Mouse (Mus musculus) embryonic facial prominence, embryonic 14.5 days (tissue): ENCODE data around the gene Stag1. TPM values are rescaled to one million over a fixed set of nuclear protein-coding genes. Genes with fewer than 3 reads are reported as not detected.

Source experiments
- ATAC-seq: fragments of 200-750 bp; cut with Nextera tagmentation; 2 replicates; pipeline ENCODE4 v1.8.0; 2017; ENCODE audit warnings: low read depth, moderate number of reproducible peaks, moderate TSS enrichment
- DNase-seq: peaks from one replicate; pipeline ENCODE4 v3.0.0-alpha.2; 2015; ENCODE audit warnings: low spot score
- H3K27ac ChIP-seq: fragments of 300-500 bp; sonication (generic); replicated peaks from 2 replicates; pipeline ENCODE4 v1.5.1; 2014; ENCODE audit warnings: low read depth, mild to moderate bottlenecking, low read length, moderate library complexity
- H3K27me3 ChIP-seq: fragments of 300-500 bp; sonication (generic); replicated peaks from 2 replicates; pipeline ENCODE4 v1.6.1; 2014; ENCODE audit warnings: low read length; ENCODE audit not compliant: control insufficient read depth, insufficient read depth
- H3K36me3 ChIP-seq: fragments of 300-500 bp; sonication (generic); 2 replicates; pipeline ENCODE4 v1.6.1; 2014; ENCODE audit warnings: low read length, mixed read lengths; ENCODE audit not compliant: control insufficient read depth, insufficient read depth
- H3K4me1 ChIP-seq: fragments of 300-500 bp; sonication (generic); 2 replicates; pipeline ENCODE4 v1.6.1; 2014; ENCODE audit warnings: antibody characterized with exemption, low read length; ENCODE audit not compliant: control insufficient read depth, insufficient read depth
- H3K4me2 ChIP-seq: fragments of 300-500 bp; sonication (generic); 2 replicates; pipeline ENCODE4 v1.6.1; 2014; ENCODE audit warnings: low read depth, mild to moderate bottlenecking, low read length, moderate library complexity, mixed read lengths
- H3K4me3 ChIP-seq: fragments of 300-500 bp; sonication (generic); 2 replicates; pipeline ENCODE4 v1.5.1; 2014; ENCODE audit warnings: low read depth, mild to moderate bottlenecking, low read length
- H3K9ac ChIP-seq: fragments of 300-500 bp; sonication (generic); 2 replicates; pipeline ENCODE4 v1.6.1; 2014; ENCODE audit warnings: low read depth, mild to moderate bottlenecking, low read length, moderate library complexity, mixed read lengths
- H3K9me3 ChIP-seq: fragments of 300-500 bp; sonication (generic); 2 replicates; pipeline ENCODE4 v1.6.1; 2016; ENCODE audit warnings: low read length; ENCODE audit not compliant: control insufficient read depth
- WGBS: fragments of 180-500 bp; shearing (Covaris S2); extraction: QIAGEN DNeasy Blood & Tissue Kit; methylation state at CpG from one replicate; pipeline ENCODE4 v1.1.7; 2014; 5-methylcytosine and 5-hydroxymethylcytosine counted together
- polyA plus RNA-seq: library from polyadenylated mRNA; unstranded; fragments of >200 nt; fragmentation: Nextera tagmentation; extraction: Ambion mirVana; gene quantifications from 2 replicates; pipeline ENCODE4 v1.2.1, GENCODE M21; 2014

Gene Stag1
- polyA plus RNA-seq, 1 experiment from 2014 or later: 40.9 TPM

DNA sequence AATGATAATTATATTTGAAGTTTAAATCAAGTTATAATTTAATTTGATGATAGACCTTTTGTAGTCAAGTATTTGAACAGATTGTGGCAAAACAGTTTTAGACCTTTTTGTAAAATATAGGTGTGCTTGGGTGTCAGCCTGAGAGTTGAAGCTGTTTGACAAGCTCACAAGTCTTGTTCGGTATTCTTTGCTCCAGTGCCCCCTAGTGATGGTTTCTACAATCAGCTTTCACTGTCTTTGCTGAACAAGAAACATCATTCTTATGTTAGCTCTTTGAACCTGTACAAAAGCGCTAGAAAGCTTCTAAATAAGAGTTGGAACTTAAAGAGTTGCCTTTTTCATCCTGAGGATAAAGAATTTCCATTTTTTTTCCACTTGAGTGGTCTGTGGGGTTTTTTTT, 319.5 kb downstream of the Stag1 start:
- WGBS: 55% methylated on average over 2 of the region's 2 CpGs
- DNase-seq: peak; percentile 81

DNA sequence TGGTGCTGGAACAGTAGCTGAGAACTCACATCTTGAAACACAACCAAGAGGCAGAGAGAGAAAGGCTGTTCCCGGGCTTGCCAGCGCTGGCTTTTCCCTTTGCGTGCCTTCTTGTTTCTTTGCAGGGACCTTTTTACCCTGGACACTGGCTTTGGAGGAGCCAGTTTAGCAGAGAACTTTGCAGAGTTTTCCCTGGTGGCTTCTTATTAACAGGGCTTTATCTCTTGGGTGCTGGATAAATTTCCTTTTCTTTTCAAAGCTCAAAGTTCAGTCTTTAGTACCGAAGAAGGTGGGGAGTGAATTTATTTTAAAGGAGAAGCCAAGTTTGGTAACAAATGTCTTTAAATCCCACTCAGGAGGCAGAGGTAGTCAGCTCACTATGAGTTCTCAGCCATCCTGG, 329.0 kb downstream of the Stag1 start:
- WGBS: 91% methylated on average over 4 of the region's 4 CpGs
- peaks cover 26% of the 10 kb centered on the region for H3K36me3 ChIP-seq

More for the DNA sequence above, 319.5 kb downstream of the Stag1 start:
- Histone ChIP-seq H3K9me3 (no peaks in the 10 kb centered on the region), H3K4me3 (no peak overlapping the region), H3K9ac (no peak overlapping the region), H3K27ac (no peak overlapping the region), H3K36me3 (0 out of 2 replicates have a peak, but pooled peaks cover 5% of the 10 kb centered on the region), H3K4me2 (no peak overlapping the region), H3K4me1 (no peaks in the 10 kb centered on the region), H3K27me3 (no peaks in the 10 kb centered on the region)
- no peak for ATAC-seq

DNA sequence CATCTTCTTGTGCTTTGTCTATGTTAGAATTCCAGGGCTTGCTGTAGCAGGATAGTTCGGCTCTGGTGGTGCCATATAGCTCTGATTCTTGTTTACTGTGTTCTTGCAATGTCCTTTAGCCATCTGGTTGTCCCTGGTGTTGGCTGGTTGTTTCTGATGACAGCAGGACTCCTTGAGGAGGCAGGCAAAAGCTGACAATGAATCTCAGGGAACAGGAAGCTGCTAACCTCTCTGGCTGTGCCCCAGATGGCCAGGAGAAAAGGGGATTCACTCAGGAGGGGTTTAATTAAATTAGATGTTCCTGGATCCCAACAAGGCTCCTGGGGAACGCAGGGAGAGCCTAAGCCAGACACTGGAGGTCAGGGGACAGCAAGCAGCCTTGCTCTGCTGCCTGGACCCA, 344.4 kb downstream of the Stag1 start:
- no peak overlapping the region for H3K9ac ChIP-seq
- no peak overlapping the region for H3K4me2 ChIP-seq
- peaks cover 15% of the 10 kb centered on the region for H3K36me3 ChIP-seq
- H3K27ac ChIP-seq: no peak overlapping the region
- H3K27me3 ChIP-seq: no peaks in the 10 kb centered on the region
- H3K9me3 ChIP-seq: no peaks in the 10 kb centered on the region
- WGBS: 48% methylated on average over 2 of the region's 2 CpGs
- no peaks in the 10 kb centered on the region for H3K4me1 ChIP-seq
- no peak for ATAC-seq
- no peak for DNase-seq
- H3K4me3 ChIP-seq: no peak overlapping the region

More for the DNA sequence above, 329.0 kb downstream of the Stag1 start:
- Histone ChIP-seq H3K27me3 (no peaks in the 10 kb centered on the region), H3K4me2 (no peak overlapping the region), H3K4me1 (no peaks in the 10 kb centered on the region), H3K4me3 (no peak overlapping the region), H3K9ac (no peak overlapping the region), H3K9me3 (peaks cover 10% of the 10 kb centered on the region; the same call in 1 of the 2 replicates), H3K27ac (no peak overlapping the region)
- ATAC-seq (no peak), DNase-seq (no peak)

DNA sequence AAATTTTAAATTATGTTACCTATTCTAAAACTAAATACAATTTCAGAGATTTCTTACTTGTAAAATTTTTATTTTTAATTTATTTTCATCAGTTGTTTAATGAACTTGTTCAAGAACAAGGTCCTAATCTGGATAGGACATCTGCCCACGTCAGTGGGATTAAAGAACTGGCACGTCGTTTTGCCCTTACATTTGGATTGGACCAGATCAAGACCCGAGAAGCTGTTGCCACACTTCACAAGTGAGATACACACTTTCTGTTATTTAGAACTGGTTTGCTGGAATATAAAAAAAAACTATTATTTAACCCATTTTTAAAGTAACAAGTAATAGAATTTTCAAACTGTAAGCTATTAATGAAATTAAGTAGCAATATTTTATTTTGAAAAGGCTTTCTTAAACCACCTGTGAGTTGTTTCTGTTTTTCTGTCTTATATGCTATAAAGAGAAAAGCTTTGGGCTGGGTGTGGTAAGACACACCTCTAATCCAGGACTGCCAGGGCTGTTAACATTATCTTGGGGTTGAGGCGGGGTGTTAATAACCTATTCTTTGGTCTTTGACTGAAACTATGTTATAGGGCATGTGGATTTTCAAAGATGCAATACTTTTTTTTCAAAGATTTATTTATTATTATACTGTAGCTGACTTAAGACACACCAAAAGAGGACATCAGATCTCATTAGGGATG, 347.2 kb downstream of the Stag1 start:
- ATAC-seq (no peak), DNase-seq (no peak)
- H3K36me3 ChIP-seq: peaks cover 34% of the 10 kb centered on the region
- no peaks in the 10 kb centered on the region for H3K4me1 ChIP-seq
- no peak overlapping the region for H3K27ac ChIP-seq
- no peaks in the 10 kb centered on the region for H3K9me3 ChIP-seq
- H3K9ac ChIP-seq: no peak overlapping the region
- no peak overlapping the region for H3K4me2 ChIP-seq
- 95% methylated on average over 5 of the region's 5 CpGs for WGBS
- no peaks in the 10 kb centered on the region for H3K27me3 ChIP-seq
- no peak overlapping the region for H3K4me3 ChIP-seq

DNA sequence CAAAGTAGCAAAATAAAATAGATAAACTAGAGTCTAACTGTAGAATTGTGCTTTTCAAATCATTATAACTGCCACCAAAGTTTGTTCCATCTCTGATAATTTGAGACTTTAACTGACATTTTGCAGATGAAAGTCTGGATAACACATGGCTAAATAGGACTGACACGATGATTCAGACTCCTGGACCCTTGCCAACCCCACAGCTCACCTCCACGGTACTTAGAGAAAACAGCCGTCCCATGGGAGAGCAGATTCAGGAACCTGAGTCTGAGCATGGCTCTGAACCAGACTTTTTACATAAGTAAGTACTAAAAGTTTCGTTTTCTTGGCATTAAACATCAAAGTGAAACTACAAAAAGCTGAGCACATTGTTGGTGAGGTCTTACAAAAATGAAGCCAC, 353.9 kb downstream of the Stag1 start:
- no peaks in the 10 kb centered on the region for H3K27me3 ChIP-seq
- ATAC-seq: peak; percentile 79
- peaks cover 10% of the 10 kb centered on the region; the same call in 1 of the 2 replicates for H3K4me1 ChIP-seq
- H3K9ac ChIP-seq: no peak overlapping the region
- H3K36me3 ChIP-seq: peaks cover 67% of the 10 kb centered on the region
- 25% methylated on average over 4 of the region's 4 CpGs for WGBS
- no peak overlapping the region for H3K27ac ChIP-seq
- H3K4me3 ChIP-seq: no peak overlapping the region
- DNase-seq: peak; percentile 91
- no peak overlapping the region for H3K4me2 ChIP-seq
- no peaks in the 10 kb centered on the region for H3K9me3 ChIP-seq

DNA sequence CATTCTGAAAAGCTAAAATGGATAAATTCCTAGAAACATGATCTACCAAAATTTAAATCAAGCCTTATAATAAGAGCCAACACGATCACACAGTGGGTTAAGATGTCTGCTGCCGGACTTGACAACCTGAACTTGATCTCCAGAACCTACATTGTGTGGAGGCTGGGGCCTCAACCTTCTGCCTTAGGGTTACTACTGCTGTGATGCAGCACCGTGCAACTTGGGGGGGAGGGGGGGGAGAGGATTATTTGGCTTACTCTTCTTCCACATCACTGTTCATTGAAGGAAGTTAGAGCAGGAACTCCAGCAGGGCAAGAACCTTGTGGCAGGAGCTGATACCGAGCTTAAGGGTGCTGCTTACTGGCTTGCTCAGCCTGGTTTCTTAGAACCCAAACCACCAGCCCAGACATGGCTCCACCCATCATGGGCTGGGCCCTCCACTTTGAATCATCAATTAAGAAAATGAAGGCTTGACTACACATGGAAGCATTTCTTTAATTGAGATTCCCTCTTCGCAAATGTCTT, 365.4 kb downstream of the Stag1 start:
- DNase-seq (no peak), ATAC-seq (no peak)
- Histone ChIP-seq H3K9ac (no peak overlapping the region), H3K27me3 (no peaks in the 10 kb centered on the region), H3K4me3 (no peak overlapping the region), H3K27ac (no peak overlapping the region), H3K36me3 (peaks cover 23% of the 10 kb centered on the region), H3K4me2 (no peak overlapping the region), H3K4me1 (no peaks in the 10 kb centered on the region), H3K9me3 (no peaks in the 10 kb centered on the region)
- 64% methylated on average over 5 of the region's 5 CpGs for WGBS

DNA sequence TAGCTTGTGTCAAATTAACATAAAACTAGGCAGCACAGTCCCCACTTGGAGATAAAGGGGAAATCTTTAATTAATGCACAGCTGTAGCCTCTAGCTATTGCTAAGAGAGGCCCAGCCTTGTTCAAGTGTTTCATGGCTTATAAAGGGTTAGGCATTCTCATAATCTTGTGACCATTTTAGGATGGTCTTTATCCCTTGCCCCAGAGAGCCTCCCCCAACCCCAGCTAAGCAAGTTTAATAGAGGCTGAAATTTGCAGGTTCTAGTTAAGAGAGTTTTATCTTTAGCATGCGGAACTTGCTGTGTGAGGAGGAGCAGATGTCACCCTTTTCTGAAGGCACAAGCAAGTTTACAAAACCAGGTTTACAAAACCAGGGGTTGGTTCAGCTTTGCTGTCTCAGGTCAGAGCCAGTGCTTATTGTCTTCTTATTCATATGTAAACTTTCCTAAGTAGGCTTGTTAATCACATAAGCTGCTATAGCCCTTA, 365.9 kb downstream of the Stag1 start:
- H3K36me3 ChIP-seq: peaks cover 19% of the 10 kb centered on the region
- no peaks in the 10 kb centered on the region for H3K9me3 ChIP-seq
- DNase-seq: no peak
- no peaks in the 10 kb centered on the region for H3K27me3 ChIP-seq
- 59% methylated on average over 1 of the region's 1 CpGs for WGBS
- no peak overlapping the region for H3K4me2 ChIP-seq
- no peak overlapping the region for H3K27ac ChIP-seq
- no peak overlapping the region for H3K9ac ChIP-seq
- ATAC-seq: no peak
- H3K4me1 ChIP-seq: no peaks in the 10 kb centered on the region
- no peak overlapping the region for H3K4me3 ChIP-seq

DNA sequence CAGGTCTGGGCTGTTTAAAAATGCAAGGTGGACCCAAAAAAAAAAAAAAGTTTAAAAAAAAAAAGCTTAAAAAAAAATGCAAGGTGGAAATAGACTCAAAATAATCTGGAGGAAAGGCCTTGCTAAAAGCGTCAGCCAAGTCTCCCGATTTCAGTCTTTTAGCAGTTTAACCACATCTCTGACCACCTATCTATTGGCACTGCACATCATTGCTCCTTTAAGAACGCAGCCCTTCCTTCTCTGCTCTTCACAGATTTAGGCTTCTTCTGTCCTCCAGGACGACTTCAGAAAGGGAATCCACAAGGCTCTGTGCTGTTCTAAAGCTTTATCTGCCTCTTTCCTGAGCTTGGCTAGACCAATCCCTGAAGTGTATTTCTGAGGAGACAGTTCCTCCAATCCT, 366.5 kb downstream of the Stag1 start:
- peaks cover 12% of the 10 kb centered on the region for H3K36me3 ChIP-seq
- H3K9me3 ChIP-seq: no peaks in the 10 kb centered on the region
- WGBS: 82% methylated on average over 4 of the region's 4 CpGs
- H3K4me1 ChIP-seq: no peaks in the 10 kb centered on the region
- no peak overlapping the region for H3K9ac ChIP-seq
- DNase-seq (no peak), ATAC-seq (no peak)
- no peak overlapping the region; the same call in 1 of the 2 replicates for H3K27ac ChIP-seq
- no peak overlapping the region for H3K4me2 ChIP-seq
- H3K27me3 ChIP-seq: no peaks in the 10 kb centered on the region
- no peak overlapping the region for H3K4me3 ChIP-seq

DNA sequence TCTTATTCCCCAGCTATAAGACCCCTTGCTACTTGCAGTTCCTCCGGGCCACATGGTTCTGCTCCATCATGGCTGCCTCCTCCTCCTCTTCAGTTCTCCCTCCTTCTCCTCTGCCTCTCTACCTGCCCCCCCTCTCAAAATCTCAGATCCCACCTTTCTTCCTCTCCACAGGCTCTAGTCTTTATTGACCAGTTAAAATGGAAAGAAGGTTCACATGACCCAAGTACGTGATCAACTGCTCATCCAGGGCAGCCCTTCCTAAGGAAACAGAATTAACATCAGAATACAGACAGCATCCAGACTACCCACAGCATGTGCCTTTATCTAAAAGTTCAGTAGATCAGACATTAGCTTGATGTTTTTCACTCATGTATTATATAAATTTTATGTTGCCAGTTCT, 371.9 kb downstream of the Stag1 start:
- Histone ChIP-seq H3K27me3 (no peaks in the 10 kb centered on the region), H3K4me1 (no peaks in the 10 kb centered on the region), H3K9me3 (no peaks in the 10 kb centered on the region), H3K27ac (no peak overlapping the region), H3K4me2 (no peak overlapping the region), H3K9ac (no peak overlapping the region), H3K4me3 (no peak overlapping the region), H3K36me3 (no peaks in the 10 kb centered on the region)
- ATAC-seq (no peak), DNase-seq (no peak)
- 89% methylated on average over 2 of the region's 2 CpGs for WGBS
